10 mouse cellular contexts compared by ENCODE assay signal in genomic region chr7:130263799-130264351, GRCm38 (mm10).
DNase-seq lines count a peak whose midpoint lies in the region; ATAC-seq and TF ChIP-seq lines count a peak whose summit lies in the region.
"Had no signal": no experiment of that assay in that cellular context is flagged by ENCODE, and none has a peak within 500 bp of the region (broad histone marks: within the 10 kb centered on the region; RNA-seq: fewer than 3 reads in every experiment).

No protein-coding gene starts in this region.

- peak overlapping the region; percentile 94 for H3K9ac ChIP-seq in limb, embryonic 13.5 days

- H3K4me3 ChIP-seq in kidney, adult 2 months (ENCODE audit: insufficient read depth, low read depth, low read length): peak overlapping the region; percentile 37
- peak overlapping the region; percentile 95 for H3K4me3 ChIP-seq in forebrain, embryonic 10.5 days
- H3K4me3 ChIP-seq in limb, embryonic 13.5 days: peak overlapping the region; percentile 74
- no peak overlapping the region for H3K4me3 ChIP-seq in thymus, adult 2 months (ENCODE audit: control insufficient read depth, insufficient read depth, low read length)

- DNase-seq in kidney, adult 2 months: peak; percentile 17
- DNase-seq in kidney, adult 8-10 months: no peak
- peak; percentile 67 for DNase-seq in forebrain, embryonic 10.5 days (ENCODE audit: extremely low spot score, low spot score)
- peak; percentile 79 for DNase-seq in neural tube, embryonic 10.5 days (ENCODE audit: extremely low spot score, low spot score)
- DNase-seq in thymus, postnatal 36 days: no peak
- no peak for DNase-seq in thymus, adult 2 months
- DNase-seq in heart, adult 11 months: no peak

- no peak for TF ChIP-seq POLR2A in kidney, adult 2 months (IDR thresholded peaks at IDR 0.05; ENCODE audit: low read depth, low read length)
- TF ChIP-seq POLR2A in thymus, adult 2 months (IDR thresholded peaks at IDR 0.05; ENCODE audit: control insufficient read depth, extremely low read depth, insufficient read depth, low read length, poor library complexity): no peak

- peak overlapping the region; percentile 77 for H3K4me2 ChIP-seq in limb, embryonic 13.5 days (replicated peaks)

- H3K4me1 ChIP-seq in kidney, adult 2 months (ENCODE audit: control insufficient read depth, insufficient read depth, low read length): no peaks in the 10 kb centered on the region
- H3K4me1 ChIP-seq in forebrain, embryonic 10.5 days: peaks cover 100% of the 10 kb centered on the region
- peaks cover 57% of the 10 kb centered on the region for H3K4me1 ChIP-seq in limb, embryonic 13.5 days
- no peaks in the 10 kb centered on the region for H3K4me1 ChIP-seq in thymus, adult 2 months (replicated peaks; ENCODE audit: control insufficient read depth, insufficient read depth, low read length)

- peak overlapping the region; percentile 27; the same call in 1 of the 2 replicates for H3K27ac ChIP-seq in kidney, adult 2 months (ENCODE audit: insufficient read depth, low read depth, low read length)
- peak overlapping the region; percentile 94 for H3K27ac ChIP-seq in forebrain, embryonic 10.5 days
- H3K27ac ChIP-seq in limb, embryonic 13.5 days: peak overlapping the region; percentile 96
- no peak overlapping the region for H3K27ac ChIP-seq in thymus, adult 2 months (ENCODE audit: control insufficient read depth, insufficient read depth, low read length)
- H3K27ac ChIP-seq: macrophage had no signal

- WGBS in kidney, adult 2 months: 37% methylated on average over 20 of the region's 20 CpGs
- WGBS in forebrain, embryonic 10.5 days: under 1% methylated on average over 20 of the region's 20 CpGs
- WGBS in limb, embryonic 13.5 days: 3% methylated on average over 20 of the region's 20 CpGs
- 17% methylated on average over 20 of the region's 20 CpGs for WGBS in thymus, adult 2 months

- ATAC-seq in limb, embryonic 13.5 days (ENCODE audit: low FRiP score, low read depth): no peak
- ATAC-seq: Patski had no signal

- no peaks in the 10 kb centered on the region for H3K27me3 ChIP-seq in kidney, adult 2 months (replicated peaks; ENCODE audit: control insufficient read depth, insufficient read depth, low read length)
- peaks cover 94% of the 10 kb centered on the region for H3K27me3 ChIP-seq in forebrain, embryonic 10.5 days (ENCODE audit: poor library complexity, severe bottlenecking)
- H3K27me3 ChIP-seq in limb, embryonic 13.5 days: peaks cover 10% of the 10 kb centered on the region
- H3K27me3 ChIP-seq in thymus, adult 2 months (ENCODE audit: control insufficient read depth, insufficient read depth, low read length): no peaks in the 10 kb centered on the region; the same call in 1 of the 2 replicates
- H3K27me3 ChIP-seq: Patski had no signal

- no peaks in the 10 kb centered on the region for H3K9me3 ChIP-seq in forebrain, embryonic 10.5 days
- H3K9me3 ChIP-seq in limb, embryonic 13.5 days: no peaks in the 10 kb centered on the region

- TF ChIP-seq CTCF in kidney, adult 2 months (conservative IDR thresholded peaks at IDR 0.05; ENCODE audit: insufficient read depth, insufficient read length, low read depth, low read length): no peak
- no peak for TF ChIP-seq CTCF in thymus, adult 2 months (IDR thresholded peaks at IDR 0.05; ENCODE audit: borderline replicate concordance, control insufficient read depth, extremely low read depth, insufficient read depth, low read length, poor library complexity)

- no peaks in the 10 kb centered on the region for H3K36me3 ChIP-seq in kidney, adult 2 months (ENCODE audit: control insufficient read depth, insufficient read depth, low read length)
- H3K36me3 ChIP-seq in forebrain, embryonic 10.5 days (replicated peaks): peaks cover 25% of the 10 kb centered on the region
- peaks cover 22% of the 10 kb centered on the region for H3K36me3 ChIP-seq in limb, embryonic 13.5 days
- no peaks in the 10 kb centered on the region for H3K36me3 ChIP-seq in thymus, adult 2 months (ENCODE audit: control insufficient read depth, insufficient read depth, low read length)

Comparison
In these comparisons a context has a peak if more than half of its experiments do, and no peak if none do; other contexts are left out.
1. DNase-seq: peak in kidney, adult 2 months (single experiment), forebrain, embryonic 10.5 days (single experiment) and neural tube, embryonic 10.5 days (single experiment); none in kidney, adult 8-10 months (0 of 2), thymus, postnatal 36 days (0 of 2), thymus, adult 2 months (single experiment) and heart, adult 11 months (single experiment).